Mouse (Mus musculus): ENCODE measurements at regions not wholly inside any gene's neighbourhood (a gene's known extent, or its start where the extent isn't known, plus 50 kb on each side); places are given as distances from the start of the nearest gene placed in this dataset.

DNA sequence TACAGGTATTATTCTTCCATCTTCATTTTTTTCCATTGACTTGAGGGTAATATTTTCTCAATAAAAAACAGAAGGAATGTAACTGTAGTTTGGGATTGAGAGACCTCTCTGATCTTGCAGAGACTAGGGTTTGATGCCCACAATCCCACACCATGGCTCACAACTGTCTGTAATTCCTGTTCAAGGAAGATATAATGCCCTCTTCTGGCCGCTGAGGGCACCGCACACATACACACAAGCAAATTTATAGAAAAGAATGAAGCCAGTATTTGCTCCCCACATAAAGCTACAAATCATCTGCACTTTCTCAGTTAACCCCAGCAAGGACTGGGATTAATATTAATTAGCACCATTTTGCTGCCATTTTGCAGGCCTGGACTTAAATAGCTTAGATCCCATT is 215.6 kb downstream of the Abcc12 start:
- no peak for DNase-seq (ENCODE audit: extremely low spot score in 1 of 2, low spot score in 1 of 2)

DNA sequence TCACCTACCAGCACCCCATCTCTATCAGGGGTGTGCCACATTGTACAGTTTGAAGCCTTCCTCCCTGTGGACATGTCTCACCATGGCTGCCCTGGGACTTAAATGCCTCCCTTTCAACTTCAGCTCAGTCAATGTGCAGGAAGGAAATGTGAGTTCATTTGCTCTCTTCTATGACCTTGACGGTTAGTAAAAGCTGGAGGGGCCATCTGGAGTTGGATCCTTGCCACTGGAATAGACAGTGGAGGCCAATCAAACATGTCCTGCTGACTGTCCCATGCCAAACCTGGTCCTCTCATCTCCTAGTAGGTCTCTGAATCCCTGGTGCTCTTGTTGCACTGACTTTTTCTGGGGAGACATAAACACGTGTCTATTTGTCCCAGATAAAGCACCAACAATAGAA is 220.2 kb downstream of the Abcc12 start:
- no peak for DNase-seq (ENCODE audit: extremely low spot score in 1 of 2, low spot score in 1 of 2)

DNA sequence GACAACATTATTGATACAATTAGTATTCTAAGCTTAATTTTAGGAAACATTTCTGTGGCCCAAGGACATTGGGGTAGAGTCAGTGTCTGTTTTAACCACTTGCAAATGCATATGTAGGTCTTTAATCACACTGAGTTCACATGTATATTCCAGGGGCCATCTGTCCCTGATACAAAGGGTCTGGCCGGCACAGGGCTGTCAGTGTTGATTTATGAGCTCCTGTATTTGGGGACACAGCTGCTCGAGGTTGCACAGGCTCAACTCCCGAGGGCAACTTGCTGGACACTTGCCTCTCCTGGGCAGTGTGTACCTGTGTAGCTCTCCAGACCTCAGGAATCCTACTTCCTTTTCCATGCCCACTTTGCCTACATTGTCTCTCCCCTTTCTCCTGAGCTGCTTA is 221.0 kb downstream of the Abcc12 start:
- no peak for DNase-seq (ENCODE audit: extremely low spot score in 1 of 2, low spot score in 1 of 2)

DNA sequence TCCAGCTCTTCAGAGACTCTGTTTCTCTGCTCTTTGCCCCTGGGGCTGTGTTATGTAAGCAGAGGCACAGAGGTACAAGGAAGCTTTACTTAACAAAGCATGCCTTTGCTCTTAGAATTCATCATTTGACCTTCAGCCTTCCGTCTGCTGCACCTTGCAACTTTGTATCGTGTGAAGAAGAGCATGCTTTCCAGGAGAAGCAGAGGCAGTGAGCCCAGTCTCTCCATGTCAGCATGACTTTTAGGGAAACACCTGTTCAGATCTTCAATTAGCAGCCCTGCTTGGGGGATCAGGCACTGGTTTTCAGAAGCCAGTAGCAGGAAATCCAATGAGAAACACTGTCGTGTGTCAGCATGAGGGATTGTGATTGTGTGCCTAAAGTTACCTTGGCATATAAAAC is 226.7 kb downstream of the Abcc12 start:
- no peak for DNase-seq (ENCODE audit: extremely low spot score in 1 of 2, low spot score in 1 of 2)

DNA sequence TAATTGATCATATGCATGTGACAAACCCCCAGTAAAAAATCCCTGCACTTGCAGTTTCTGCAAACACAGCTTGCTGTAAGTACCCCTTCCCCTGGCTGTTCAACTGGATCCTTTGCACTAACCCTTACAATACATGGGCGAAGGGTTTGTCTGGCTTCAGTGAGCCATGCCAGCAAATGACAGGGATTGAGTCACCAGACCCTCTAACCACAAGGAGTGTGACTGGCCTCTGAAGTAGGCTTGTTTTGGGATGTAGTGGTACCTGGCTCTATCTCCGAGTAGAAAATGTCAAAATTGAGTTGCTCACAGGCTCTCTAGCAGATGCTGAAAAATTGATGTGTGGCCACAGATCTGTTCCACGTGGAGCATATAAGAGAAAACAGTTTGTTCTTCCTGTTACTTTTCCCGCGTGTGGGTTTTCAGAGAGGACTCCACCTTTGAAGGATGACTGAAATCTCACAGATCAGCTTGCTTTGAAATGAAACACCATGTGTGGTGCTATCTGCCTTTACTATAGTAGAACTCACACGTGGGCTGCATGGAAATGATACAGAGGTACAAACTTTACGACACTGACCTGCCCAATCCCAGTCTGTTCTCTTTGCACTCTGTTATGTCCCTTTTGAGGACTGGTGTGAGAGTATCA is 228.8 kb downstream of the Abcc12 start:
- DNase-seq (ENCODE audit: extremely low spot score in 1 of 2, low spot score in 1 of 2): no peak

DNA sequence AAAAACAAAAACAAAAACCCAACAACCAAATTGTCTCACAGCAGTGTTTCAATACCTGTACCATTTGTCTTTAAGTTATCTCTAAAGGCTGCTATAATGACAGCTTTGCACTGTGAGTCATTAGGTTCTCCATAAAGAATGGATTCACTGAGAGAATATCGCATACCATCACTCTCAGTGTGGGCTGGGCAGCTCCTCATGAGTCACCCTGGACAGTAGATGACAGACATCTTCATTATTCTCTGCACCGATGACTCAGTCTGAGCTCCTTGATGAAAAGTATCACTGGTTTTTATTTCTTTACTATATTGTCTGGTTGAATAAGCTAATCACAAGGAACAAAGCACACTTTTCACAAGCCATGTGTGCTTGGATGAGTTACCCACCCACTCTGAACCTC is 230.4 kb downstream of the Abcc12 start:
- DNase-seq (ENCODE audit: extremely low spot score in 1 of 2, low spot score in 1 of 2): no peak

DNA sequence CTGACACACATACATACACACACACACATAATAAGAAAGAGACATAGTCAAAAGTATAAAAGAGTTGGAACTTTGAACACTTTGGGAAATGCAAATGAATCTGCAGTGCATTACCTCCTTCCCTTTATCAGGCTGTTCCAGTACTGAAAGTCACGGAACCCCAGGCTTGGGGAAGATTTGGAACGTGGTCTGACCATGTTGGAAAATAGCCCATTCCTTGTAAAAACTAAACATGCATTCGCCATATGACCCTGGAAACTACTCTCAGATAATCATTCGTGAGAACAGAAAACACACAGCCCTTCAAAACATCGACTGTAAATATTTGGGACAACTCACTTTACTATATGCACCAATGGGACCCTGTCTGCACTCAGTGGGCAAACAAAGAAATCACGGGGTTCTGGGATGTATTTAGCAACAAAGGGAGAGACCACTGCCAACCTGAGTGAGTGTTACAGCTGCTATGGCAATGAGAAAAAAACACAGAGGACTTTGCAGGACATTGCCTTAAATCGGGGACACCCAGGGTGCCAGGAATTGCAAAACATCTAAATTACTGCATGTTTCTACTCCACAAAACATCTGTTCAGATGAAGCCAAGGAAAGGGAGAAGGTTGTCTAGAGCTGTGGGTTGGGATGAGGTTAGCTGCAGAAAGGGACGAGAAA is 238.3 kb downstream of the Abcc12 start:
- no peak for DNase-seq (ENCODE audit: extremely low spot score in 1 of 2, low spot score in 1 of 2)

DNA sequence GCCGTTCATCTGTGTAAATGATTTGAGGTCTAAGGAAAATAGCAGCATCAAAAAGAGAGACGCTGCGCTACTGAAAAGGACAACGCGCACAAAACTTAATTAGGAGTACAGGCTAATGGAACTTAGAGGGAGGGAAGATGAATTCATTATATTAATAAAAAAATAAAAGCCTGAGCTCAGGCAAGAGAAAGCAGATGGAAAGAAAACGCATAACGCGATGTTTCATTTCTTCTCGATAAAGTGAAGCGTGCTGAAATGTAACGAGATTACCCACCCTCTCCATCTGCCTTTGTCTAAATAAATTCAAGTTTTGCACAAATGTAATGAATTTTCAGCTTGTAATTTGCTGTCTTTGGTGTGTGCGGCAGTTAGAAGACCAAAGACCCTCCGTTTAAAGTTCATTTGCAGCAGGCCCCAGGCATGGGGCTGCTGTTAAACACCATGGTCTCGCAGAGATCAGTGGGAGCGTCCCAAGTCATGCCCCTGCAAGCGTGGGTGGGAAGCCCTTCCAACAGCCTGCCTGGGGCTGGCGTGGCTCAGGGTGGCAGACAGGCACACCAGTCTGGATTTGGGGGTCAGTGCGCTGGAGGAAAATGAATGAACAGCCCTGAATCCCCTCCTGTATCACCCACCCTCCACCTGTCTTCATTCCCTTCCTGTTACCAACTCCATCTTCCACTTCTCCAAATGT is 241.8 kb downstream of the Abcc12 start:
- DNase-seq (ENCODE audit: extremely low spot score in 1 of 2, low spot score in 1 of 2): no peak

DNA sequence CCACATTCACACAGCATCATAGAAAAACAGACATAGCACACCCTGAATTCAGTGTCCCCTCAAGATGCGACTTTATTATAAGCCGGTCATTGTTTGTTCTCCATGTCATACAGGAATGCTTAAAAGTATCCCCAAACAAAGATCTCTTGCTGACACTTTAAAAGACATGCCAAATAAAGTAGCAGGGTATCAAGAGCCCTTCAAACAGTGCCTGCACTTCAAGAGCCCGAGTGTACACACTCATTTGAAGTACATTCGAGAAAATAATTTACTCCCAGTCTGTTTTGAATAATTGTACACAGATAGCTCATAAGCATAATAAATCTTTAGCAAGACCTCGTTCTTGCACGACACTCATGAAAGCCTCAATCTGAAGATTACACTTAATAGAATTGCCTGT is 249.1 kb downstream of the Abcc12 start:
- DNase-seq (ENCODE audit: extremely low spot score in 1 of 2, low spot score in 1 of 2): no peak

DNA sequence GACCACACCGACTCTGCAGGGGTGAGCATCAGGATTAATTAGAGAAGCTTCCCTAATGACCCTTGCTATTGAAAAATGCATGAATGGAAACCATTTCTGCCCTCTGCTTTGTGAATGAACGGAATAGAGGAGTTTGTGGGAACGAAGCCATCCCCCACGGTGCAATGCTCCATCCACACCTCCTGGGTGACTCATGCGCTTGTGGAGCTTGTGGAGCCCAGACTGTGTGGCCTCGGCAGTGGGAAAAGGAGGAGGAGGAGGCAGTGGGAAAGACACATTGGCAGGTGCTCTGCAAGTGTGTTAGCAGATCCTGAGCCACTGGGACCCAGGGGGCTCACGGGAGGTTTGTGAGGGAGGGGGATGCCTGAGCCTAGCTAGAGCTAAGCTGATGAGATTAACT is 251.9 kb downstream of the Abcc12 start:
- no peak for DNase-seq (ENCODE audit: extremely low spot score in 1 of 2, low spot score in 1 of 2)

DNA sequence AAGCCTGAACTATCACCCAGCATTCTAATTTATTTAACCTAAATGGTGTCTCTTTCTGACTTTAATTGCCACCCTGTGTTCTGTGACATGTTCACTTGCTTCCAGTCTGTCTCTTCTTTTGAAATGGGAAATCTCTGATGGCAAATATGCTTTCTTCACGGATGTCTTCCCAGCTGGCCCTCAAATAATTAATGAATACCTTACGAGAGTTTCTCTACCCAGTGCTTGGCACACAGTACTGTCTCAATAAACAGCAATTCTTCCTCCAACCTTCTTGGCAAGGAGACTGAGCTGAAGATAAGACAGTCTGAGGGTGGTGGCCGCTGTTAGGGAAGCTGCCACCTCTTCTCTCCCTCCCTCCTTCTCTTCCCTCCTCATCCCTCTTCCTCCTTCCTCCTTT is 252.5 kb downstream of the Abcc12 start:
- DNase-seq (ENCODE audit: extremely low spot score in 1 of 2, low spot score in 1 of 2): no peak

DNA sequence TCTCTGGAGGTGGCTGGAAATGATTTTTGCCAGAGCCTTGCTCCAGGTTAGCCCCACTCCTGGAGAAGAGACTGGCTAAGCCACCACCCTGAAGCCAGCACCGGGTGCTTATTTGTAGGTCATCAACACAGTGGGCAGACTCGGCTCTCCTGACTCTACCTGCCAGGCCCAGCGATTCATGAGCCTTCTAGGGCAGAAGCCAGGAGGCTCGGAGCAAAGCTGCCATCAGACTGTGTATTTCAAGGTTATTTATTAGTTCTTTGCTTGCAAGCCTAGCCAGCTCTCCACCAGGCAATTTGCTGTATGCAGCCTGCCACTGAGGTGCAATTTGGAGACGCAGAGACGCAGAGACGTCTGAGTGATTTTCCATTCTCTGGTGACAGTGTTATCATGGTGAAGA is 255.4 kb downstream of the Abcc12 start:
- DNase-seq (ENCODE audit: extremely low spot score in 1 of 2, low spot score in 1 of 2): no peak

DNA sequence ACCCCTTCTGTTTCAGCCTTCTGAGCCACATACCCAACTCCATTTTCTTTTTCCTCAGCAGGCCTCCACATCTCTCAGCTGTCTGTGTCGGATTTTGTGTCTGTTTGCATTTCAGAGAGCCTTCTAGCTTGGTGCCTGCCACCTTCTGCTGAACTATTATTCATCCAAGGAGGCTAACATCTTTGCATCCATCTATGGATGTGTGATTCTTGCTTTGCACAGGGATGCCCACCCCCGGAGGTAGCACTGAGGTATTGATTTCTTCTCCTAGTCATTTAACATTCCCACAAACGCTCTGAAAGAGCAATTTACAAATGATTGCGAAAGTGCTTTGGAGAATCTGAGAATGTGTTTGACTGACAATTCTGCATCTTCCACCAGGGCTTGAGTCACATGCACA is 255.9 kb downstream of the Abcc12 start:
- no peak for DNase-seq (ENCODE audit: extremely low spot score in 1 of 2, low spot score in 1 of 2)

DNA sequence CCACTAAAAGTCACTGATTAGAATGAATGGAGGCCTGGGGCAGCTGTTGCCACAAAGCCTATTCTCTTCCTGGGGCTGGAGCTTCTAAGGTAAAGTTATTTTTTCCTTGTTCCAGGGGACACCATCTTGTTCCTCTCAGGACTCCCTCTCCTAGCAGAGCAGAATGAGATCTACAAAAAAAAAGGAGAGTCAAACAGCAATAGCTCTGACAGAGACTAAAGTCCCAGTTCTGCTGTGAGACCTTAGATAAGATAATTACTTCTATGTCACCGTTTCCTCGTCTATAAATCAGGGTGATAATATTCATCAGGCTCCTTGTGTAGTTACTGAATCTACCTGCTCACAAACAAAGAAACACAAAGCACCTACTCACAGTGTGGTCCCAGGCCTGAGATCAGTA is 256.7 kb downstream of the Abcc12 start:
- no peak for DNase-seq (ENCODE audit: extremely low spot score in 1 of 2, low spot score in 1 of 2)

DNA sequence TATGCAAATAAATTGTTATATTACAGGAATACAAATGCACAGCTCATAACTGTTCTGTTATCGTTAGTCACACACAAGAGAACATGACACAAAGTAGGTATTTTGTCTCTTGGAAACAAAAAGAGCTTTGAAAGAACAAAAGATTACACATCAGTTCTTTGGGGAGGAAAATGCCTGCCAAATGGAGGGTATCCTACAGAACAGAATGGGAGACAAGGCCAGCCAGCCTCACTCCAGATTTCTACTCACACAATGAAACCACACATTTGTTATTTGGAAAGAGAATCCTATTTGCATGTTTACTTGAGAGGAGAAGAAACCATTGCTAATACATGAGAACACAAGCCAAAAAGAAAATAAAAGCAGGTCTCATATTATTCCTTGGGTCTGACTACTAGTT is 258.0 kb downstream of the Abcc12 start:
- DNase-seq (ENCODE audit: extremely low spot score in 1 of 2, low spot score in 1 of 2): no peak

DNA sequence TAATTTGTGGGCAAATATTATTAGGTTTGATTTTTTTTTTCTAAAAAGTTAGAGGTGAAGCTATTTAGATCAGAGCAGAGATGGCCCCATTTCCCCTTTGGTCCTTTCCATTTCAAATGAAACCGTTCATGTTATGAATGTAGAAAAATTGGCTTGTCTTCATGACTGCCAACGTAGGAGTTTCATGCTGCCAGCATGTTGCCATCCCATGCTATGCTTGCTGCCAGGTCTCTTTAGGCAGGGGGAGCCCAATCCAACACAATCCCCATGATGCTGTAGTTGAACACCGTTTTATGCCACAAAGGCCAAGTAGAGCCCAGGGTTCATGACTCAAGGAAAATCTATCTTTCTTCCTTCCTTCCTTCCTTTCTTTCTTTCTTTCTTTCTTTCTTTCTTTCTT is 259.5 kb downstream of the Abcc12 start:
- DNase-seq (ENCODE audit: extremely low spot score in 1 of 2, low spot score in 1 of 2): no peak

DNA sequence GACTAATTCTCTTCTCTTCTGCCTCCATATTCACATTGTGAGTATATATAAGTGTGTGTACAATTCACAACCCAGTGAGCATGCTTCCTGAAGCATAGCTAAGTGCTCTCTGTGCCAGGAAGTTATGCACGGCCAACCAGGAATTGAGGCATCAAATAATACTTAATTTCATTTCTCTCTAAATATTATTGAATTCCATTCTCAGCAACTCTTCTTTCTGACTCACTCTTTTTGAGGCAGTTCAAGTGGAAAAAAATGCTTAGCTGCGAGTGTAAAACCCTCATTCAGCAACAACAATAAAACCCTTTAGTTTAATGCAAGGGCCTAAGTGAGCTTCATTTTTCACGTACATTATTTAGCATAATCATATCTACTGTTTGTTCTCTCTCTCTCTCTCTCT is 262.0 kb downstream of the Abcc12 start:
- no peak for DNase-seq (ENCODE audit: extremely low spot score in 1 of 2, low spot score in 1 of 2)

DNA sequence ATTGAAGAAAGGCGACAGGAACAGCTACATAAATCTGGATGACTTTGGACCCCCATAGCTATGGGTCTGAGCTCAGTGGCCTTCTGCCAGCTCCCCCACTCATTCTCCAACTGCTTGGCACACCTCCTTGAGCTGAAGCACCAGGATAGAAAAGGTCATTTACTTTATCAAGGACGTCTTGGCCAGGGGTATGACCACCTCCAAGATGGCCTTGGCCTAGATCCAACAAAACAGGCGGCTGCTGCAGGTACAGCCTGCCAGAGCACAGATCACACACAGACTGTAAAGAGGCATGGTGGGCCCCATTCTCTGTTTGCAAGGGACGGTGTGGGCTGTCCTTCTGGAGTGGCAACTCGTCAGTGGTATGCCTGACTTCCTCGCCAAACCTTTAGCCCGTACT is 264.2 kb downstream of the Abcc12 start:
- no peak for DNase-seq (ENCODE audit: extremely low spot score in 1 of 2, low spot score in 1 of 2)

DNA sequence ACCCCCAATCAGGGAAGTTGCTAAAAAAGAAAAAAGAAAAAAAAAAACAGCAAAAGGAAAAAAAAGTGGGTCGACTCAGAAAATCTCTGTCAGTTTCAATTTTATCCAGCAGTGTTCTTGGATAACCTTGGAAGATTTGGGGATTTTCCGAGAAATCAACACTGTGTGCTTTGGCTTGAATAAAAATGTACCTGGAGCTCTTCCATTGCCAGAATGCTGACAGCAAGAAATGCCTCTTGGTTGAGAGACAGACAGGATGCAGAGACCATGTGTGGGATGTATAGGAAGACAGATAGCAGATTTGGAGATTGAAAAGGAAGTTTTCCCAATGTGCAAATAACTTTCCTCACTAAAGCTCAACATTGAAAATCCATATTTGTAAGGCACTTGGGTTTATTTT is 271.0 kb downstream of the Abcc12 start:
- no peak for DNase-seq (ENCODE audit: extremely low spot score in 1 of 2, low spot score in 1 of 2)

DNA sequence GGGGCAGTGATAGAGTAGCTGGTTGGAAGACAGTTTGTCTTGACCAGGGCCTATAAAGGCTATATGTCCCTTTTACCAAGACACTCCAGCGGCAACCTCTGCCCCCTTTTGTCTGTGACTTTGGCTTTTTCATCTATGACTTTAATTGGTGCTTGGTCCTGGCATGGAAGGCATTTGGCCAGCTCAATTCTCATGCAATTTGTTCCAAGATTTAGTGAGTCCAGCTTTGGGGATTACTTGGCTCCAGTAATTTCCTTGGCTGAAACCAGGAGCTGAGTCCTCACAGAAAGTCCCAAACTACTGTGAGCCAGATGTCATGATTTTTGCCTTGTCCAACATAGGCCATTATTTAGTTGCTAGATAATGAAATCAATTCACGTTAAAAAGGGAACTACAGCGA is 273.1 kb downstream of the Abcc12 start:
- no peak for DNase-seq (ENCODE audit: extremely low spot score in 1 of 2, low spot score in 1 of 2)

DNA sequence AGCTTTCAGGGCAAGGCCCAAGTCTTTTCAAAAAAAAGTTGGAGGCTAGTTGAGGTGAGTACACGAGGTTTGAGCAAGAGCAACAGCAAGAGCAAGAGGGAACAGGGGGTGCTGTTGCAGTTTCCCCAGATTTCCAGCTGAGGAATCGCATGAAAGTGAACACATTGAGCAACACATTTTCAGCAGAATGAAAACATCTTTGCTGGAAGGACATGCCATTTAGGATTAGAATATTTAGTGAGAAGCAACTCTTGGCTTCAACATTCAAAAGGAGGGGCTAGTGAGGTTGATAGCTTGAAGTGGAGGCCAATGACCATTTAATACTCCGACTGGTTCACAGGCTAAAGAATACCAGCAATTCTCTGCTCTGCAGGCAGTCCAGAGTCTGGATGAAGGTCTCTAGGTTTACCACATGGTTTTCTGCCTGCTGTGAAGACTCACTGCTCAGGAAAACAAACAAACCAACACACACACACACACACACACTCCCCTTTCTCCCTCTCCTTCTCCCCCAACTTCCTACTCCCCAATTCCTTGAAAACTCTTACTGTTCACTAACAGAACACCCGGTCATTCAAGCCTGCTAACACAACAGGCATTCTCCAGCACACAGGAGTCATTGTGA is 278.5 kb downstream of the Abcc12 start:
- no peak for DNase-seq (ENCODE audit: extremely low spot score in 1 of 2, low spot score in 1 of 2)
